Mouse (Mus musculus): ENCODE data around the gene Nphp1. TPM values are rescaled to one million over a fixed set of nuclear protein-coding genes. Genes with fewer than 3 reads are reported as not detected.

Nphp1 gene
- total RNA-seq, 4 experiments from 2014 or later: 13.2 to 17.8 (median 17.1) TPM

Other genes with a start within 250 kb of the Nphp1 start
- under 1 TPM; 0.26 to 0.50 (median 0.38) TPM for gene Prom2, start 247.4 kb downstream of the Nphp1 start, total RNA-seq (2022)
- 1 to 10 TPM; 6.7 to 9.4 (median 8.2) TPM for gene Zfp661, start 201.8 kb downstream of the Nphp1 start, total RNA-seq (2022)
- 100 to 1,000 TPM in 1 of 4 experiments, 10 to 100 TPM in 3; 91.4 to 102 (median 95.6) TPM for gene Mrps5, start 201.7 kb downstream of the Nphp1 start, total RNA-seq (2022)
- 100 to 1,000 TPM in 1 of 4 experiments, 10 to 100 TPM in 3; 89.6 to 103 (median 94.7) TPM for gene Mal, start 132.2 kb downstream of the Nphp1 start, total RNA-seq (2022)
- under 1 TPM; 0.37 to 0.78 (median 0.54) TPM for gene Mall, start 59.0 kb downstream of the Nphp1 start, total RNA-seq (2022)
- gene Mtln, start 3.6 kb upstream of the Nphp1 start, total RNA-seq (2022): 10 to 100 TPM; 38.4 to 47.6 (median 44.3) TPM
- under 1 TPM; 0.14 to 0.95 (median 0.20) TPM for gene Bub1, start 43.0 kb upstream of the Nphp1 start, total RNA-seq (2022)
- not detected for gene Acoxl, start 50.0 kb upstream of the Nphp1 start, total RNA-seq (2022)